Mouse (Mus musculus) adrenal gland (tissue): ENCODE results near the gene Gata2.
"Not testable (repeated sequence)": the region's sequence is repeated elsewhere in the genome, so short reads cannot be mapped to it uniquely, and the experiment has no call there.

Experiments
- intact Hi-C: fragments of 180-260 bp; cut with DNase I; formaldehyde crosslinking; loops from one replicate; pipeline ENCODE4 v1.15.1; 2025
- long read RNA-seq, 2 experiments: library from polyadenylated mRNA; unstranded; transcript quantifications; one replicate each; pipeline ENCODE4 v2.0.0; 2020; ENCODE audit warnings: borderline replicate concordance in 1 of 2; ENCODE audit not compliant: insufficient replicate concordance in 1 of 2

The Gata2 gene
- long read RNA-seq, experiment 1, transcript Gata2-201 (6 exons, 3,571 nt), result major isoform, 6 of 17 reads
- long read RNA-seq, experiment 1, partial matches to known transcripts, result 9 of 17 reads
- long read RNA-seq, experiment 1, other reads (novel, unspliced or antisense), result 0 of 17 reads
- long read RNA-seq, experiment 2, transcript Gata2-201 (6 exons, 3,571 nt), result major isoform, 15 of 26 reads
- long read RNA-seq, experiment 2, partial matches to known transcripts, result 7 of 26 reads
- long read RNA-seq, experiment 2, other reads (novel, unspliced or antisense), result 2 of 26 reads

DNA sequence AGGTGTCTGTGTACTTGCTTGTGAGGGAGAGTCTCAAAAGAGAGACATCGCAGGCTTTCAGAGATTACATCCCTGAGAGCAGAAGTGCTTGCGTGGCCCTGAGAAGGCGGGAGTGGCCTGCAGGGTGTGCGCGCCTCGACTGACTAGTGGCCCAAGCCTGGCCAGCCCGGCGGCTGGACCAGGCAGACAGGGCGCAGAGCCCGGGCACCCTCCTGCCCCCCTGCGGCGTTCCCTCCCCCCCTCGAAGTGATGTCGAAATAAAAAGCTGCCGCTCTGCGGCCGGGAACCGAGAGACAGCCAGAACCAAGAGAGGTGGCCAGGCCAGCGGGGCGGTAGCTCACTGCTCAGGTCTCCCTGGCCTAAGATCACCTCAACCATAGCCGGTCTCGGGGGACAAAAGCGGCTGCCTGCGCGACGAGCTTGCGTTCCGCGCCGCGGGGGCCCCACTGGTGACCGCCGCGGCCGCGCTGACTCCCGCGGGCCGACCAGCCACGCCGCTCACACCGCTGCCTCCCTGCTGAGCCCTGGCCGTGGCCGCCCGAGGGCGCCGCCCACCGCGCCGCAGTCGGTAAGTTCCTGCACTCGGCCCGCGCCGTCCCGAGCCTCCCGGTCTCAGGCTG is at the start of gene Gata2:
Gene Gata2 (plus strand): TSS at position 459 of the 620 bp plus-strand sequence.
- intact Hi-C loops, result loop anchor here (5.0 kb wide), 2 partner anchors 124 to 309 kb away; no protein-coding TSS in a partner anchor

DNA sequence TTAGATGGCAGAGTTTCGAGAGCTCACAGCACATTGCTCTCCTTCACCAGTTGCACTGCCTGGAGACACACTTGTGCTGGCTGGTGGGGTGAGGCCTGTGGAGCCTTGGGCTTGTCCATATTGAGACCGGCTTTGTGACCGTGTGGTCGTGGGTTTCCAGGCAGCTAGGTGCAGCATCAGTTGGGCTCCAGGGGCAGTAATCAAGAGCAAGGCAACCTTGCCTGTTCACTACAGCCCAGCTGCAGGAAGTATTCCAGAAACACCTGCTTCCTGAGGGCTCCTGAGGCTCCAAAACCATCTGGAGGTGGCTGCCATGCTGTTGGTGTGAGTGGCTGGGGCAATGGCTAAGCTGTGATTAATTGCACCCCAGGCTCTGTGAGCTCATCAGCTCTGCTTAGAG is 47.9 kb upstream of the Gata2 start:
- intact Hi-C loops, result no loop called here

DNA sequence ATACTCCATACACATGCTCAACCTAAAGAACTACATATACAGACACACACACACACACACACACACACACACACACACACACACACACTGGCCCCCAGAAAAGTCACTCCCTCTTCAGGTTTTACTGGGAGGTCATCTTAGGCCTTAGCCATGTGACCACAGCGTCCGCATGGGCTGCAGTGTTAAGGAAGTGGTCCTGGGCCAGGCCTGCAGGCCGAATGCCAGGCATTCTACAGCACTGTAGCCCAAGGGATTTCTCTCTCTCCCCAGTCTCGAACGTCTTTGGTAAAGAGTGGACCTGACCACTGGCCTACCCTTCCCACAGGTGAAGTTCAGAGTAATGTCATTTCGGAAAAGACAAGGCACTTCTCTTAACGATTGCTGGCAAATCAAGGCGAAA is 47.1 kb upstream of the Gata2 start:
- intact Hi-C loops, result no loop called here

DNA sequence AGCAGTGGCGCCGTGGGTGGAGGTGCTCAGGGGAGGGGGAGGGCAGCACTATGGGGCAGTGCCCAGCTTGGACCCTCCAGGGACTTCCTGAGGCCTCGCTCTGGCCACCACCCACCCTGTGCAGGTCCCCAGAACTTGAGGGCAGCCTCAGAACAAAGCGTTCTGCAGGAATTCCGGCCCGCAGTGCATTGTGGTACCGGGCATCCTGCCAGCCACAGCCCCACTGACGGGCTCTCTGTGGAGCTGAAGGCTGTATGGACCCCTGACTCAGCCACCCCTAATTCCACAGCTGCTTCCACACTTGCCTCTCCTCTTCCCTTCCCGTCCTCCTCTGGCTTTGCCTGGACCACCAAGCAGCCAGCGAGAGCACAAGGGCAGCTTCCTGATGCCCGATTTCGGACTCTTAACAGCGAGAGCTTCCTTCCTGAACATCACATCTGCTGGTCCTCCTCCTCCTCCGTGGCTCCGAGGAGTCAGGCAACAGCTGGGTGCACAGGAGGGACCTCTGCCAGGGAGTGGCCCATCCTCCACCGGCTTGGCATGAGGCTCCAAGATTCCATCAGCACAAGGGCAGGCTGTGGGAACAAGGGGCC is 46.2 kb upstream of the Gata2 start:
- intact Hi-C loops, result no loop called here

DNA sequence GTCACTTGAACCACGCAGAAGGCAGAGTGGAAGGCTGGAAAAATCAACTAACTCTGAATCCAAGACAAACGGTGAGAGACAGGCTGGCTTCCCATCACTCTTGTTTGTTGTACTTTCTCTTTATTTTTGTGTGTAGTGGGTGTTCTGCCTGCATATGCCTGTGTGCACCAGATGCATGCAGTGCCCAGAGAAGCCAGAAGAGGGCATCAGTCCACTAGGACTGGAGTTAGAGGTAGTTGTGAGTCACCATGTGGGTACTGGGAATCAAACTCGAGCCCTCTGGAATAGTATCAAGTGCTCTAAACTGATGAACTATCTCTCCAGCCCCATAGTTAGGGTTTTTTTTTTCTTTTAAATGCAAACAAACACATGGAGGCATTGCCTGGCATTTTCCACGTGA is 42.4 kb upstream of the Gata2 start:
- intact Hi-C loops, result no loop called here

DNA sequence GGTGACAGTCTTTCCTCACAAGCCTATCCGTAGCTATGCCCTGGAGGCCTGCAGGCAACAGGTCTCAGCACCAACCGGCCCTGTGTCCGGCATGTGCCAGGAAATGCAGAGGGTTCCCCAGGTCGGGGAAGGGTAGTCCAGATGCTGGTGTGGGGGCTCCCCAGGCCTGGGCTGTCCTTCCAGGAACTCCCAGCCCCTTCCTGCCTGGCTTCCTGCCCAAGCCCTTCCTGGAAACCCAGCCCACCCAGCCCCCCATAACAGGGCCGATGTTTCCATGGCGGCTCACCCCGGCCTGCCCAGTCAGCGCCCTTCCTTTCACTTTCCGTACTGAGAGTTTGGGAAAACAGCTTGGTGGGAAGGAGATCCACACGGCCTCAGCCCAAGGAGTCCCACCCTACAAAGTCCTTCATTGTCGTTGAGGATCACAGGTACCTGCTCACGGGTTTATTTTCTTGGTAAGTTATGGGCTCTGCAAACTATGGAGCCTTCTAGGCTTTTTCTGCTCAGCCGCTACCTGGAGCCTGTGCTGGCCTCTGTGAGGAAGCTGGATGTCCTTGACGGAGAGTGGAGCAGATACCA is 41.5 kb upstream of the Gata2 start:
- intact Hi-C loops, result no loop called here

DNA sequence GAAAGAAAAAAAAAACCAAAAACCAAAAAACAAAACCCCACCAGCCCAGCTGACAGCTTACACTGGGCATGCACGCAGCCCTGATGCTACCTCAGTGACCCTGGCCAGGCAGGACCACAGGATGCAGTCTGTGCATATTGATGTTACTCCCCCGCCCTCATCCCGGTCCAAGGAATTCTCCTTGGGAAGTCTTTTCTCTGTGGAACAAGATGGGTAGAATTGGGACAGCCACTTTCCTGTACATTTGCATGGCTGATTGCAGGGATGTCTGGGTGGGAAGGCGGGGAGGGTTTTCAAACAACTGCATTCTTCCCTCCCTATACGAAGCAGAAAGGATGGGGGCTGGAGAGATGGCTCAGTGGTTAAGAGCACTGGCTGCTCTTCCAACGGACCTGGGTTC is 40.7 kb upstream of the Gata2 start:
- intact Hi-C loops, result no loop called here

DNA sequence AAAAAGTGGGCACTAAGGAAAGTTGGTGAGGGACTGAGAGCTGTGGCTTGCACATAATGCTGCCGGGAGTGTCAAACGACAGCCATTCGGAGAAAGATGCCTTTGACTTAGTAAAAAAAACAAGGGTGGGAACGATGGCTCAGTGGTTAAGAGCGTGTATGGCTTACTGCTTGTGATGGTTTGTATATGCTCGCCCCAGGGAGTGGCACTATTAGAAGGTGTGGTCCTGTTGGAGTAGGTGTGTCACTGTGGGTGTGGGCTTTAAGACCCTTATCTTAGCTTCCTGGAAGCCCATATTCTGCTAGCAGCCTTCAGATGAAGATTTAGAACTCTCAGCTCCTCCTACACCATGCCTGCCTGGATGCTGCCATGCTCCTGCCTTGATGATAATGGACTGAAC is 38.1 kb upstream of the Gata2 start:
- intact Hi-C loops, result not testable (repeated sequence)

DNA sequence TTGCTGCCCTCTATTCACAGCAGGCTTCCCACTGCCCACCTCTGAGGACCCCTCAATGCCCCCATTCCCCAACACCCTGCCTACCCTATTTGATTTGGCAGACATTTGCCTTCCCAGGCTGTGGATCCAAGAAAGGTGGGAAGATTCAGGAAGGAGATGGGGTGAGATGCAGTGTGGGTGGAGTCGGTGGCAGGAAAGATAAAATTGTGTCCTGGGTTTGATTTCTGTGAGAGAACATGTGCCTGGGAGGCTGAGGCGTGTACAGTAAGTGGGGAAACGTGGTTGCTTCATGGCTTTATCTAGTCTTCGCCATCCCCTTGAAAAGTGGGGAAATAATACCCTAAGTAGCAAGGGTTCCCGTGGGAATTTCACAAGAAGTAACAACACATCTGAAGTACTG is 34.9 kb upstream of the Gata2 start:
- intact Hi-C loops, result no loop called here

DNA sequence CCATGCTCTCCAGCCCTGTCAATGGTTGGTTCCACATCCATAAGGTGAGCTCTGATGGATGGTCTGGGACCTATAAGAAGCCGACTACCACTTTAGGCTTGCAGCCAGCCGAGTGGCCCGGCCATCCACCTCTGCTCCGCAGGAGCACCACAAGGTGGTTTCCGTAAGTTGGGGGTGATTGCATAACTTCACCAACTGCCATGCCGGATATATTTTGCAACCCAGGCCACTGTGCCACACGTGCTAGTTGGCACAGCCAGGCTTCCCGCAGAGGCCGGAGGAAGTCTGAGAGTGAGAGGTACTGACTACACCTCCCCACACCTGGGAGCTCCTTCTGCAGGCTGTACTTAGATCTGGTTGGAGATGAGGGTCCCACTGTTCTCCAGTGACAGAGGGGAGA is 27.6 kb upstream of the Gata2 start:
- intact Hi-C loops, result no loop called here

DNA sequence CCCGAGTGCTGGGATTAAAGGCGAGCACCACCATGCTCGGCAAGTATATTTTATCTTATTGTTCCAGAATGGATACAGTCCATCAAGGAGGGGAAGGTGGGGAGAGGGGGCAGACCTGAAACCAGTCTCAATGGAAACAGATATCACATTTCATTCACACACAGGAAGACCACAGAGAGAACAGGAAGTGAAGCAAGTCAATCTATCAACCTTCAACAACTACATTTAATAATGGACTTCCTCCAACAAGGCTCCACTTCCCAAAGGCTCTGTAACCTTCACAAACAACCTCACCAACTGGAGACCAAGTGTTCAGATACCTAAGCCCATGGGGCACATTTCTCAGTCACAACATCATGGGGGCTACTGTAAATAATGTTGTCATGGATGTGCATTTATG is 19.5 kb upstream of the Gata2 start:
- intact Hi-C loops, result no loop called here

DNA sequence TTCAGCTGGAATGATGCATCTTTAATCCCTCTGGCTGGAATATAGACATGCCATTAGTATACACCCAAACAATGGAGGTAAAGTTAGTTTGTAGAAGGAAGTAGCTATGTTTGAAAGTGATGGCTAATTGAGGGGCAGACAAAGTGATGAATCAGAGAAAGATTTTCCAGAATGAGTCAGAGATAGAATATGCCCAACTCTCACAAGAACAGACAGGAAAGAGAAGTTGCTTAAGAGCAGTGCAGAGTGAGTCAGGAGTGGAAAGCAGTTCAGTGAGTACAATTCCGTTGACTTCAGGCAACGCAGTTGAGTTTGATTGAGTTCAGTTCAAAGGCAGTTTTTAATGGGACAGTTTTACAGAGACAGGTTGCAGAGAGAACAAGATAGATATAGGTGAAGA is 19.0 kb upstream of the Gata2 start:
- intact Hi-C loops, result no loop called here

DNA sequence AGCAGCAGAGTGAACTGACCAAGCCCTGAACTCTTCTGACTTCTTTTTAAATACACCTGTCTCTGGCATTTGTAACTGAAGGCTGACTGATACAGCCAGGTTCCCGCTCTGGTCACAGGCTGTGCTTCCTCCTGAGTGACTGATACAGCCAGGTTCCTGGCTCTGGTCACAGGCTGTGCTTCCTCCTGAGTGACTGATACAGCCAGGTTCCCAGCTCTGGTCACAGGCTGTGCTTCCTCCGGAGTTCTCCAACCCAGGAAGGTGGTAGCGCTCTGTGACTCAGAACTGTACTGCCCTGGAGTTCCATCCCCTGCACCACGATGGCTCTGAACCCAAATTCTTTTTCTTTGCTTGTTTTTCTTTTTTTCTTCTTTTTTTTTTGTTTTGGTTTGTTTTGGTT is 9.0 kb upstream of the Gata2 start:
- intact Hi-C loops, result loop anchor here (5.0 to 10.0 kb wide), 3 partner anchors 62 to 300 kb away; no protein-coding TSS in a partner anchor

DNA sequence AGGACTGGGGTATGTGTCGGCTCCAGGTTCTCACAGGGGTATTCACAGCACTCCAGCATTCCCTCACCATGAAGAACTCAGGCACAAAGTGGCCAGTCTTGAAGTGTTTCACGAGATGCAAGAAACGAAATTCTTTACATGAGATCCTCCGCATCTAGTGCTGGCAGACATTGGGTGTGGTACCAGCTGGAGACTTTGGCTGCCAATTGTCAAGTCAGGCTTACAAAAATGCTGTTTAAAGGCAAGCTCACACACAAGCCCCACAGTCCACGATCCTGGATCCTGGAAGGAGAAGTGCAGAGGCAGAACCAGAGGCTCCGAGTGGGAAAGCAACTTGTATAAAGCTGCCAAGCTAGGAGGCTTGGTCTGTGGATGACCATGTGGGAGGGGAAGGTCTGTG is 5.5 kb upstream of the Gata2 start:
- intact Hi-C loops, result loop anchor here (2.0 to 10.0 kb wide), 4 partner anchors 55 to 297 kb away; no protein-coding TSS in a partner anchor

DNA sequence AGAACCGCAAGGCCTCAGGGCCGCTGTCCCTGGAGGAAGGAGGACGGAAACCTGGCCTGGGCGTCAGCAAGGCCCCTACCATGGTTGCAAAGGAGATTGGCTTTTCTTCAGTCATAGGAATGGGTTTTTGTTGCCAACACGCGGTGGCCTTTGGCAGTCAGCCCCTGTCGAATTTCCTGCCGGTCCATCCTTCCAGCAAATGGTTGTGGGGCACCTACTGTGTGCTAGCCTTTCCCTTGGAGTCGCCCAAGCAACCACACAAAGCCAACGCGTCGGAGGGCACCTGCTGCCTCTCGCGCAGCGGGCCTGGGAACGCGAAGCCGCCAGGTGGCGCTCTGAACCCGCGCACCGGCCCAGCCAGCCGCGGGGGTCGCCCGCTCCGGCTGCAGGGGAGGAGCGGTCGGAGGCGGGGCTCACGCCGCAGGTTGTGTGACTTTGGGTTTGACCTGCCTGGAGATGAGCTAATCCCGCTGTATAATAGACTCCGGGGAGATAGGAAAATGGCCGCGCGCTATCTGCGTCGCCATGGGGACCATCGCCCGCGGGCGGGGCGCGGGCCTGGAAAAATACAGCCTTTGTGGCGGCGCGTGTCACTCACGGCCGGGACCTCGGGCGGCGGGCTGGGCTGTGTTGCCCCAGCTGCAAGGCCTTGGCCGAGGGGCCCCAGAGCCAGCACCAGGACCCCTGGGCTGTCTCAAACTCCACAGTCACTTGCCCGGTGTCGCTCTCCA is 4.2 kb upstream of the Gata2 start:
- intact Hi-C loops, result loop anchor here (2.0 to 10.0 kb wide), 6 partner anchors 53 to 313 kb away; no protein-coding TSS in a partner anchor

DNA sequence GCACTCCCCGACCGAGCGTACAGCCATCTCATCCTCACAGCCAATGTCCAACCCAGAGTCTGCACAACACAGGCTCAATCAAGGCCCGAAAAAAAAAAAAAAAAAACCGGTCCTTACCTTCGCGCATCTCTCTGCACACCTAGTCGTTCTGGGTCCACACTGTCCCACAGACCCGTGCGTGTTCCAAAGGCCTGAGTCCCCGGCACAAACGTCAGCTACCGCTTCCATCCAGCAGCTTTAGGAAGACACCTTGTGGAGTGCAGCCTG is 3.7 kb upstream of the Gata2 start:
- intact Hi-C loops, result loop anchor here (5.0 kb wide), 2 partner anchors 127 to 312 kb away; no protein-coding TSS in a partner anchor

DNA sequence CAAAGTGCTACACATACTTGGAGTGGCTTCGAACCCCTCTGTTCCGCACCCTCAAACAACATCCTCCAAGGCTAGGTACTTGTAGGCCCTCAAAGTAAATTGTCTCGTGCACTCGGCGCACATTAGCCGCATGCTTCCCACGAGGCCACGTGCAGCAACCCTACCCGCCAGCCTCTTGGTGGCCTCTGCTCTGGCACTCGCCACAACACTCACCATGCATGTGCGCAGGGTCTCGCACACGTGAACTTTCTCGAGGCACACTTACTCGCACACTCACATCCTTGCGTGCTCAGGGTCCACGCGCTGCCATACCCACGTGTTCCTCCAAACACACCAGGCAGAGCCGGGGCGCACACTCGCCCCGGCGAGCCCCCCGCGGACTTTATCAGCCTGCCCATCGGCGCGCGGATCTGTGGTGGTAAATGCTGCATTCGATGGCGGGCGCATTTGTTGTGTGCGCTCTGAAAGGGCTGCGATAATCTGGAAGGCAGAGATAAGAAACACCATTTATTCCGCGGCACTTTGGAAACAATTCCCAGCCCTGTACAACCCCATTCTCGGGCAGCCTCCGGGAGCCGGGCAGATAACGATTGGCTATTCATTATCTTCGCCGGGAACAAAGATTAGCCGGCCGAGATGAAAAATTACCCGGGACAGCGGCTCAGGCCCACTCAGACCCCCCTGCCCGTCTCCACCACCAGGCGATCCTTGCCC is 3.2 kb upstream of the Gata2 start:
- intact Hi-C loops, result loop anchor here (5.0 kb wide), 2 partner anchors 127 to 312 kb away; no protein-coding TSS in a partner anchor

DNA sequence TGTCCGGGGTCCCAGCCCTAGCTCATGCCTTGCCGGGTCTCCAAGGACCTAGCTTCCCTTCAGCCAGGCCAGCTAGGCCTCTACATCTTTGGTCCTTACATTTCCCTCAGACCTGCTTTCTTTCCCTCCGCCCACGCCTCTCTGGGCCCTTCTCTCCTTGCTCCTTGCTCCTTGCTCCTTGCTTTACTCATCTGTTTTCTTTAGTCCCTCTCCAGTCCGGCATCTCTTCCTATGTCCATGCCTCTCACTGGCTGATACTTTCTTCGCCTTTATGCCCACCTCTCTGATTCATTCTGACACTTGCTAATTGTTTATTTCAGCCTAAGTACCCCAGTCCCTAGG is 2.7 kb upstream of the Gata2 start:
- intact Hi-C loops, result loop anchor here (5.0 kb wide), 2 partner anchors 126 to 311 kb away; no protein-coding TSS in a partner anchor

DNA sequence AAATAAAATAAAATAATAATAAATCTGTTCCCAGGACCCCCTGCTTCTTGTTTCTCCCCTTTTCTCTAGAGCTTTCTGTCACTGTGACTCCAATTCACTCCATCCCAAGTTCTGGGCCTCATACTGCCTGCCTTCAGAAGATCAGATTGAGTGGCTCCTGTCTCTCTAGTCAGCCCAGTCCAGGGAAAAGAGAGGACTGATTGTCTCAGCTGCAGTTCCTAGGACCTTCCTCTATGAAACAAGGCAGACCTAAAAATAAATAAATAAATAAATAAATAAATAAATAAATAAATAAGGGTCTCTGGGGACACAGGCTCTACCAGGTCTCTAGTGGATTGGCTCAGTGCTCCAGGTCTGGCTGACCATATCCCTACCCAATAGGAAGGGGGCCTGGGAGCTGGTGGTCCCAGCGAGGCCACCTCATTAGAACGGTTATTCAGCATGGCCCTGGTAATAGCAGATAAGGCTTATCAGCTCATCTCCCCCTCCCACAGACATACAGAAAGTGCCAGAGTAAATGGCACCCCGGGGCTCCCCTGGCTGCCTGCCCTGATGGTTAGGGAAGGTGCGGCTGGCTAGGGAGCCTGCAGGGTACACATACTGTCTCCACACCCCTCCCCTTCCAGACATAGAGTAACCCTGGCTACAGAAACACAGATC is 2.1 kb upstream of the Gata2 start:
- intact Hi-C loops, result loop anchor here (5.0 kb wide), 2 partner anchors 126 to 311 kb away; no protein-coding TSS in a partner anchor

DNA sequence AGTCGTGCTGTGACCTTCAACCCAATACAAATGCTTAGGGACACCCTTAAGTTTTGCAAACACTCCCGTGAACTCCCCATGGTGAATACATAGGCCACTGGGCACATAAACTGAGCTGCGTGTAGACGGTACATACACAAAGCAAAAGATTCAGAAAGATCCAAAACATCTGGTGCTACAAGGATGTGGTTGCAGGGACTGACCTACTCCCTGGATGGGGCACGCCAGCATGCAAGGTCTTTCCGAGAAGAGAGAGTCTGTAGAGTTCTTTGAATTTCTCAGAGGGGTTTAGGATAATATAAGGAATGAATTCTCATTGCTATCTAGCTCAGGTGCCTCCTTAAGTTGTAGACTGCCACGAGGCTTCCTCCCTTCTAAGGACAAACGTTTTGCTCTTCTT is 935 bp upstream of the Gata2 start:
- intact Hi-C loops, result loop anchor here (5.0 kb wide), 2 partner anchors 125 to 310 kb away; no protein-coding TSS in a partner anchor
